Mouse (Mus musculus): ENCODE results near the gene Ext2. TPM values are rescaled to one million over a fixed set of nuclear protein-coding genes. Genes with fewer than 3 reads are reported as not detected.

Gene Ext2
- polyA plus RNA-seq, 1 experiment, result 11.8 TPM

- Histone ChIP-seq H3K9me3 (no peaks in the 10 kb centered on the region), H3K27me3 (replicated peaks) (no peaks in the 10 kb centered on the region), H3K36me3 (replicated peaks; ENCODE audit: low read length) (peaks cover 63% of the 10 kb centered on the region), H3K4me3 (replicated peaks) (no peak overlapping the region), H3K4me1 (peaks cover 45% of the 10 kb centered on the region)
- TF ChIP-seq GATA1 (IDR thresholded peaks at IDR 0.05; ENCODE audit: borderline replicate concordance, low read length) (no peak), FLI1 (IDR thresholded peaks at IDR 0.05; ENCODE audit: low read length) (no peak)
These were observed 41.8 kb downstream of the Ext2 start for GRCm38 (mm10) chr2:93780528-93780927.

- no peak overlapping the region for H3K4me3 ChIP-seq (replicated peaks)
- H3K4me1 ChIP-seq, result peaks cover 52% of the 10 kb centered on the region
- TF ChIP-seq GATA1 (IDR thresholded peaks at IDR 0.05; ENCODE audit: borderline replicate concordance, low read length), result no peak
- TF ChIP-seq FLI1 (IDR thresholded peaks at IDR 0.05; ENCODE audit: low read length), result no peak
- H3K27me3 ChIP-seq (replicated peaks), result no peaks in the 10 kb centered on the region
- no peaks in the 10 kb centered on the region for H3K9me3 ChIP-seq
- H3K36me3 ChIP-seq (replicated peaks; ENCODE audit: low read length), result peaks cover 63% of the 10 kb centered on the region
These were observed 42.5 kb downstream of the Ext2 start for GRCm38 (mm10) chr2:93779897-93780208.

GRCm38 (mm10) chr2:93779081-93779896 lies 43.1 kb downstream of the Ext2 start:
- H3K27me3 ChIP-seq (replicated peaks), result no peaks in the 10 kb centered on the region
- no peak overlapping the region for H3K4me3 ChIP-seq (replicated peaks)
- H3K4me1 ChIP-seq, result peaks cover 58% of the 10 kb centered on the region
- peaks cover 61% of the 10 kb centered on the region for H3K36me3 ChIP-seq (replicated peaks; ENCODE audit: low read length)
- H3K9me3 ChIP-seq, result no peaks in the 10 kb centered on the region
- TF ChIP-seq GATA1 (IDR thresholded peaks at IDR 0.05; ENCODE audit: borderline replicate concordance, low read length) (no peak), FLI1 (IDR thresholded peaks at IDR 0.05; ENCODE audit: low read length) (no peak)

GRCm38 (mm10) chr2:93778616-93779015 lies 43.8 kb downstream of the Ext2 start:
- Histone ChIP-seq H3K4me1 (peaks cover 65% of the 10 kb centered on the region), H3K4me3 (replicated peaks) (no peak overlapping the region), H3K27me3 (replicated peaks) (no peaks in the 10 kb centered on the region), H3K36me3 (replicated peaks; ENCODE audit: low read length) (peaks cover 61% of the 10 kb centered on the region), H3K9me3 (no peaks in the 10 kb centered on the region)
- TF ChIP-seq FLI1 (IDR thresholded peaks at IDR 0.05; ENCODE audit: low read length), result no peak
- no peak for TF ChIP-seq GATA1 (IDR thresholded peaks at IDR 0.05; ENCODE audit: borderline replicate concordance, low read length)

GRCm38 (mm10) chr2:93777056-93777430 lies 45.3 kb downstream of the Ext2 start:
- Histone ChIP-seq H3K27me3 (replicated peaks) (no peaks in the 10 kb centered on the region), H3K4me1 (peaks cover 78% of the 10 kb centered on the region), H3K9me3 (no peaks in the 10 kb centered on the region), H3K36me3 (replicated peaks; ENCODE audit: low read length) (peaks cover 64% of the 10 kb centered on the region), H3K4me3 (replicated peaks) (no peak overlapping the region)
- TF ChIP-seq FLI1 (IDR thresholded peaks at IDR 0.05; ENCODE audit: low read length) (no peak), GATA1 (IDR thresholded peaks at IDR 0.05; ENCODE audit: borderline replicate concordance, low read length) (no peak)

GRCm38 (mm10) chr2:93776267-93777055 lies 45.9 kb downstream of the Ext2 start:
- no peaks in the 10 kb centered on the region for H3K27me3 ChIP-seq (replicated peaks)
- peaks cover 76% of the 10 kb centered on the region for H3K4me1 ChIP-seq
- TF ChIP-seq GATA1 (IDR thresholded peaks at IDR 0.05; ENCODE audit: borderline replicate concordance, low read length), result no peak
- no peak for TF ChIP-seq FLI1 (IDR thresholded peaks at IDR 0.05; ENCODE audit: low read length)
- no peak overlapping the region for H3K4me3 ChIP-seq (replicated peaks)
- H3K9me3 ChIP-seq, result no peaks in the 10 kb centered on the region
- H3K36me3 ChIP-seq (replicated peaks; ENCODE audit: low read length), result peaks cover 61% of the 10 kb centered on the region

- Histone ChIP-seq H3K4me1 (peaks cover 75% of the 10 kb centered on the region), H3K4me3 (replicated peaks) (no peak overlapping the region), H3K27me3 (replicated peaks) (no peaks in the 10 kb centered on the region), H3K9me3 (no peaks in the 10 kb centered on the region), H3K36me3 (replicated peaks; ENCODE audit: low read length) (peaks cover 65% of the 10 kb centered on the region)
- no peak for TF ChIP-seq GATA1 (IDR thresholded peaks at IDR 0.05; ENCODE audit: borderline replicate concordance, low read length)
- TF ChIP-seq FLI1 (IDR thresholded peaks at IDR 0.05; ENCODE audit: low read length), result no peak
These were observed 46.9 kb downstream of the Ext2 start for GRCm38 (mm10) chr2:93775431-93775830.

- Histone ChIP-seq H3K36me3 (replicated peaks; ENCODE audit: low read length) (peaks cover 67% of the 10 kb centered on the region), H3K4me3 (replicated peaks) (no peak overlapping the region), H3K4me1 (peaks cover 74% of the 10 kb centered on the region), H3K27me3 (replicated peaks) (no peaks in the 10 kb centered on the region), H3K9me3 (no peaks in the 10 kb centered on the region)
- TF ChIP-seq GATA1 (IDR thresholded peaks at IDR 0.05; ENCODE audit: borderline replicate concordance, low read length) (no peak), FLI1 (IDR thresholded peaks at IDR 0.05; ENCODE audit: low read length) (no peak)
These were observed 47.4 kb downstream of the Ext2 start for GRCm38 (mm10) chr2:93774946-93775345.

- TF ChIP-seq GATA1 (IDR thresholded peaks at IDR 0.05; ENCODE audit: borderline replicate concordance, low read length) (no peak), FLI1 (IDR thresholded peaks at IDR 0.05; ENCODE audit: low read length) (no peak)
- Histone ChIP-seq H3K4me3 (replicated peaks) (no peak overlapping the region), H3K27me3 (replicated peaks) (no peaks in the 10 kb centered on the region), H3K9me3 (no peaks in the 10 kb centered on the region), H3K36me3 (replicated peaks; ENCODE audit: low read length) (peaks cover 70% of the 10 kb centered on the region), H3K4me1 (peaks cover 54% of the 10 kb centered on the region)
These were observed 49.6 kb downstream of the Ext2 start for GRCm38 (mm10) chr2:93772765-93773085.

All from megakaryocyte, embryonic 14.5 days (primary cell).